9 mouse cellular contexts compared by ENCODE assay signal in genomic region chr9:123931761-123932700, GRCm38 (mm10). TPM values are rescaled to one million over a fixed set of nuclear protein-coding genes. Genes with fewer than 3 reads are reported as not detected.
DNase-seq lines count a peak whose midpoint lies in the region; ATAC-seq lines count a peak whose summit lies in the region.
"Had no signal": no experiment of that assay in that cellular context is flagged by ENCODE, and none has a peak within 500 bp of the region (broad histone marks: within the 10 kb centered on the region; RNA-seq: fewer than 3 reads in every experiment).

No protein-coding gene starts in this region.

- H3K36me3 ChIP-seq in heart, embryonic 12.5 days: no peaks in the 10 kb centered on the region
- no peaks in the 10 kb centered on the region for H3K36me3 ChIP-seq in hindbrain, embryonic 12.5 days

- no peaks in the 10 kb centered on the region for H3K27me3 ChIP-seq in heart, embryonic 12.5 days (replicated peaks)
- no peaks in the 10 kb centered on the region for H3K27me3 ChIP-seq in hindbrain, embryonic 12.5 days

- no peak overlapping the region for H3K4me3 ChIP-seq in heart, embryonic 12.5 days
- H3K4me3 ChIP-seq in hindbrain, embryonic 12.5 days: no peak overlapping the region

- peak; percentile 97 for DNase-seq in heart, adult 11 months
- DNase-seq in heart, postnatal 14 days: no peak
- peak; percentile 67 for DNase-seq in CD4-positive, CD25-positive, alpha-beta regulatory T cell, adult 2 months (ENCODE audit: low read depth, low spot score)
- DNase-seq in kidney, postnatal 25 days: no peak
- DNase-seq in frontal cortex, postnatal 10 days (ENCODE audit: low spot score in 2 of 2): no peak
- DNase-seq: cerebellum, adult 11-12 months had no signal

- 43% methylated on average over 6 of the region's 6 CpGs for WGBS in heart, embryonic 12.5 days
- WGBS in hindbrain, embryonic 12.5 days: 71% methylated on average over 6 of the region's 6 CpGs

- peaks cover 12% of the 10 kb centered on the region for H3K4me1 ChIP-seq in heart, embryonic 12.5 days (replicated peaks)
- no peaks in the 10 kb centered on the region for H3K4me1 ChIP-seq in hindbrain, embryonic 12.5 days

- no peak overlapping the region for H3K9ac ChIP-seq in heart, embryonic 12.5 days
- H3K9ac ChIP-seq in hindbrain, embryonic 12.5 days: no peak overlapping the region

- H3K4me2 ChIP-seq in heart, embryonic 12.5 days: no peak overlapping the region
- no peak overlapping the region for H3K4me2 ChIP-seq in hindbrain, embryonic 12.5 days (replicated peaks)

- H3K9me3 ChIP-seq in heart, embryonic 12.5 days (replicated peaks): no peaks in the 10 kb centered on the region
- no peaks in the 10 kb centered on the region for H3K9me3 ChIP-seq in hindbrain, embryonic 12.5 days (replicated peaks)

- ATAC-seq in heart, embryonic 12.5 days (ENCODE audit: insufficient number of reproducible peaks, low FRiP score): peak; percentile 27; the same call in 1 of the 2 replicates
- peak; percentile 43 for ATAC-seq in megakaryocyte, adult 5-6 weeks (ENCODE audit: poor library complexity, severe bottlenecking)
- ATAC-seq in hindbrain, embryonic 12.5 days (ENCODE audit: low FRiP score): no peak

- no peak overlapping the region for H3K27ac ChIP-seq in heart, embryonic 12.5 days (ENCODE audit: poor library complexity, severe bottlenecking)
- H3K27ac ChIP-seq in hindbrain, embryonic 12.5 days: no peak overlapping the region

- intact Hi-C loops in heart, postnatal 14 days (cut with DNase I): no loop called here

RNA-seq across cellular contexts. Expression of gene Ccr1, which starts 36.5 kb away (rescaled TPM):
- 1 to 10 TPM; 1.2 to 1.6 TPM for total RNA-seq in heart, postnatal 14 days (2021)
- polyA plus RNA-seq in heart, embryonic 12.5 days (2016; fragmentation: Nextera tagmentation; extraction: Ambion mirVana): 0.50 and 0.98 TPM in 2 replicates
- total RNA-seq in megakaryocyte, adult 5-6 weeks (2015): 119 and 127 TPM in 2 replicates
- total RNA-seq in megakaryocyte, adult 5-6 weeks (2017): 94.4 and 94.8 TPM in 2 replicates
- 0.99 and 1.1 TPM in 2 replicates for polyA plus RNA-seq in hindbrain, embryonic 12.5 days (2016; fragmentation: Nextera tagmentation; extraction: Ambion mirVana)

RNA-seq across cellular contexts. Expression of gene Ccr1l1, which starts 46.2 kb away (rescaled TPM):
- total RNA-seq in heart, postnatal 14 days (2021): not detected
- not detected in 2 replicates for polyA plus RNA-seq in heart, embryonic 12.5 days (2016; fragmentation: Nextera tagmentation; extraction: Ambion mirVana)
- total RNA-seq in megakaryocyte, adult 5-6 weeks (2015): 0.23 and 1.0 TPM in 2 replicates
- total RNA-seq in megakaryocyte, adult 5-6 weeks (2017): 0.33 TPM in 1 of 2 replicates, not detected in the other
- polyA plus RNA-seq in hindbrain, embryonic 12.5 days (2016; fragmentation: Nextera tagmentation; extraction: Ambion mirVana): not detected in 2 replicates

Comparison
In these comparisons a context has a peak if more than half of its experiments do, and no peak if none do; other contexts are left out.
1. DNase-seq: peak in heart, adult 11 months (single experiment) and CD4-positive, CD25-positive, alpha-beta regulatory T cell, adult 2 months (single experiment); none in heart, postnatal 14 days (0 of 2), kidney, postnatal 25 days (0 of 2) and frontal cortex, postnatal 10 days (0 of 2).
2. RNA of gene Ccr1, which starts 36.5 kb away (total RNA-seq): 94.4 to 127 TPM in megakaryocyte, adult 5-6 weeks; 1.2 to 1.6 TPM in heart, postnatal 14 days; every median in the first group is over 10 times any median in the second.